Mouse (Mus musculus) ES-Bruce4 (cell line): ENCODE results near the gene Tradd.

ENCODE experiments used
- CTCF ChIP-seq: IDR thresholded peaks from one replicate; pipeline ENCODE4 v1.8.1; 2011; ENCODE audit warnings: low read depth, low read length
- EP300 ChIP-seq: IDR thresholded peaks from 2 replicates; pipeline ENCODE4 v1.6.1; 2011; ENCODE audit warnings: low read depth, low read length; ENCODE audit not compliant: insufficient read depth
- POLR2A ChIP-seq: IDR thresholded peaks from one replicate; pipeline ENCODE4 v1.8.1; 2011; ENCODE audit warnings: low read length; ENCODE audit not compliant: insufficient read depth

DNA sequence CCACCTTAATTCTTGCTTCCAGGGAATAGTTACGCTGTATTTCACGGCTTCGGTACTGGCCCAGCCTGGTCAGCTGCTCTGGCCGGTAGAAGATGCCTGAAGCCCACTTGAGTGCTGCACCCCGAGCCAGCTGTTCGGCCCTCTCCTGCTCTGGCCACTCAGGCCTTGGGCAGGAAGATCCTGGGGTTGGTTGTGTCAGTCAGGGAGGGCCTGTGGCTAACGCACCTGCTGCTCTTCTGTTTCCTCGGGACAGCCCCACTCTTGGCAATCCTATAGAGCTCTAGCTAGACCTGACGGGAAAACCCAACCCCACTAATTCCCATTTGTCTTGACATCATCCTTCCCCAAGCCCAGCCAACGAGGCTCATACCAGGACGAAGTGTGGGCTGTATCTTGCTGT, 30.8 kb upstream of the Tradd start:
- TF ChIP-seq EP300 (no peak), CTCF (no peak), POLR2A (no peak)
